Mouse (Mus musculus): Measurements from ENCODE around the gene Fhod1.

Gene Fhod1

DNA sequence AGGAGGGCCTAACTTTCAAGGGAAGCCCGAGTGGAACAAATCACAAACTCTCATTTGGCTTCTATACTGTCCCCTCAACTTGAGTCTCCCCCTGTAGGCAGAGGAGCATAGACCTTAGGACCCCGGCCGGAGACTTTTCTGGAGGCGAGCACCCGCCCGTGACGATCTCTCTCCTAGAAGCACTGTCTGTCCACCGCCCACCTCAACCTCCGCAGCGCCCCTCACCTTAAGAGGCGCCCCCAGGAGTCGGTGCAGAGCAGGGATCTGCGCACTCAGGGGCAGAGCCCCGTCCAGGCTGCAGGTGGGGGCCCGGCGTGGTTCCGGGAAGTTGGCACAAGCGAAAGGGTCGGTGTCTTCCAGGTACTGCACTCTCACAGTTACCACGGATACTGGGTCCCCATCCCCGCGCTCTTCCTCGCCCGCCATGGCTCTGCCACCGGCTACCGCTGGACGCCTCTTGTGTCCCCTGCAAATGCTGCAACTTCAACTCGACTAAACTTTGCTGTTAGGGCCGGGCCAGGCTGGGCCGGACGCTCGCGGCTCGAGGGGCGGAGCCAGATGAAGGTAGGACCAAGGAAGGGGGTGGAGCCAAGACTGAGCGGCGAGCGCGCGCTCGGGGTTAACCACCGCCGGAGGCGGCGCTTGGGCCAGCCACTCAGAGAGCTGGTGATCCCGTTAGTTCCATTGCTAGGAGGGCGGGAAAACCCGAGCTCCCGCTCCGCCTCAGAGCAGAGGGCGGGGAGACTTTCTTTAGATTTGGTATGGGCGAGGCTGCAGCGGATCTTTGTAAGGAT, at the start of gene Fhod1:
Gene Fhod1 (minus strand): TSS at position 526 of the 794 bp plus-strand sequence.
- peak; percentile 81 to 87 for DNase-seq (ENCODE audit: low spot score in 2 of 2)

GRCm38 (mm10) chr8:105393915-105394314, 46.2 kb upstream of the Fhod1 start:
- DNase-seq (ENCODE audit: low spot score in 2 of 2) = no peak

GRCm38 (mm10) chr8:105393089-105393787, 45.5 kb upstream of the Fhod1 start:
- no peak for DNase-seq (ENCODE audit: low spot score in 2 of 2)

GRCm38 (mm10) chr8:105389096-105389495, 41.3 kb upstream of the Fhod1 start:
- no peak for DNase-seq (ENCODE audit: low spot score in 2 of 2)

DNA sequence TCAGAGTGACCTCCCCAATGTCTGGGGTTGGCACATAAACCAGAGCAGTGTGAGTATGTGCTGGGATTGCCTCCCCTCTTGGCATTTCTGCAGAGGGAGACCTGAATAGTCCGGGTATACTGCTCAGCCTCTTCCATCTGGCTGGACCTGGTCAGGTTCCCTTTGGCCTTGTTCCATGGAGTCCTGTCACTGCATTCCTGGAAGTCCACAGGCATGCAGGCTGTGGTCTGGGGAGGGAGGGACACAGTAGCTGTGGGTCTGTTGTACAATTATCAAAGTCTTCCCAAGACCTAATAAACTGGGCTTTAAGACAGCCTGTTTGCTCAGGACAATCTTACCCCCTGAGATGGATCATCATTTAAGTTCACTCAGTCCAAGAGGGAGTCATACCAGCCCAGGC, 39.4 kb upstream of the Fhod1 start:
- DNase-seq (ENCODE audit: low spot score in 2 of 2) = no peak

DNA sequence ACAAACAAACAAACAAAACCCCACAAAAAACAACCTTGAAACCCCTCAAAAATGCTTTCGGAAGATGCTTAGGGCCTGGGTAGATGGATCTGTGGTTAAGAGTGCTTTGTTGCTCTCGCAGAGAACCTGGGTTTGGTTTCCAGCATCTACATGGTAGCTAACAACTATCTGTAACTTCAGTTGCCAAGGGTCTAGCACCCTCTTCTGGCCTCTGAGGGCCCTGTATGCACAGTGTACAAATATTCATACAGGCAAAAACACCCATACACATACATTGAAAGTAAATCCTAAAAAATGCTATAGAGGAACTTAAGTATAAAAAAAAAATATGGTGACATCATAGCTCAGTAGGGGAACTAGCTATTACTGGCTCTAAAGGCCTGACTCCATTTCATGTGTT, 36.3 kb upstream of the Fhod1 start:
- DNase-seq (ENCODE audit: low spot score in 2 of 2) = no peak

- no peak for DNase-seq (ENCODE audit: low spot score in 2 of 2)
Measured at GRCm38 (mm10) chr8:105380308-105380707, 32.6 kb upstream of the Fhod1 start.

DNA sequence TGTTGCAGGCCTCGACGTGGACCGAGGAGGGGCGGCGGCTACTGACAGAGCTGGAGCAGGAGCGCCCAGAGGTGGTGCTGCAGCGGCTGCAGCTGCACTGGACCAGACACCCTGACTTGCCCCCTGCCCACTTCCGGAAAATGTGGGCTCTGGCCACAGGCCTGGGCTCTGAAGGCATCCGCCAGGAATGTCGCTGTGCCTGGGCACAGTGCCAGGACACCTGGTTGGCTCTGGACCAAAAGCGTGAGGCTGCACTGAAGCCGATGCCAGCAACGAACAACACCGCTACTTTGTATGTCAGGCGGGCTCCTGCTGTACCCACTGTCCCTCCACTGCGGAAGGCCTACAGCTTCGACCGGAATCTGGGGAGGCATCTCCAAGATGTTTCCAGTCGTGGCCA, 30.9 kb upstream of the Fhod1 start:
- DNase-seq (ENCODE audit: low spot score in 2 of 2) = peak in 1 of 2 experiments; percentile 12

DNA sequence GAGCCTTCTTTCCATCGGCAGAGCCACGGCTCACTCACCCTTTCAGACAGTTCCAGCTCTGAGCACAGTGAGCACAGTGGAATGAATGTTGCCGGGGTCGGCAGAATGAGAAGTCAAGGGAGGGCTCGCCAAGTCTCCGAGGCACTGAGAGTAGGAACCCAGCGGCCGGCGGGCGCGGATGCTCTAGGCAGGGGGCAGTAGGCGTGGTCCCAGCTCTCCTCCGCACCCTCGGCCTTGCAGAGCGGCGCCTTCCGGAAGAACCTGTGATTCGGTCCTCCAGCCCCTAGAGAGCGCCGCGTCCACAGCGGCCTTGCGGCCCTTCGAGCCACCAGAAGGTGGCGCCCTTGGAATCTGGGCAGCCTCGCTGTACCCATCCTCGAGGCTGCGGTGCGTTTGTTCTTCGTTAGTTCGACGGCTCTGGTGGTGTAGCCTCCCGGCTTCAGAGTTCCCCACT, 26.8 kb upstream of the Fhod1 start:
- DNase-seq (ENCODE audit: low spot score in 2 of 2) = no peak

DNA sequence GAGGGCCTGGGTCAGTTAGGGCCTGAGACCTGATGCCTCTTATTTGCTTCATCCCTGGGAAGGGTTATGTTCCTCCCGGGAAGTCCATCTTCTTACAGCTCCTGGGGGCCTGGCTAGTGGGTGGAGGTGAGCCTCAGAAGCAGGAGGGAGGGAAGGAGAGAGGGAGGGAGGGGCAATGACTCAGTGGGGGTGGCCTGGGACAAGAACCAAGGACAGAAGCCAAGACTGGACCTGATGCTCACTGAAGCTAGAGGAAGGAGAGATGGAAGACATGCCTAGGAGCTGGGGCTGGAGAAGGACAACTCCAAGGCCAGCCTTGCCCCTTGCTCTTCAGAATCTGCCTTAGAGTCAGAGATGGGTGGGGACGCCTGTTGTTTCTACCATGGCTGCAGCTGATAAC, 25.3 kb upstream of the Fhod1 start, which contains the start of gene Plekhg4:
Gene Plekhg4 (plus strand): TSS at position 243 of the 400 bp plus-strand sequence.
- DNase-seq (ENCODE audit: low spot score in 2 of 2) = no peak

- no peak for DNase-seq (ENCODE audit: low spot score in 2 of 2)
Measured at GRCm38 (mm10) chr8:105372473-105372872, 24.7 kb upstream of the Fhod1 start.

DNA sequence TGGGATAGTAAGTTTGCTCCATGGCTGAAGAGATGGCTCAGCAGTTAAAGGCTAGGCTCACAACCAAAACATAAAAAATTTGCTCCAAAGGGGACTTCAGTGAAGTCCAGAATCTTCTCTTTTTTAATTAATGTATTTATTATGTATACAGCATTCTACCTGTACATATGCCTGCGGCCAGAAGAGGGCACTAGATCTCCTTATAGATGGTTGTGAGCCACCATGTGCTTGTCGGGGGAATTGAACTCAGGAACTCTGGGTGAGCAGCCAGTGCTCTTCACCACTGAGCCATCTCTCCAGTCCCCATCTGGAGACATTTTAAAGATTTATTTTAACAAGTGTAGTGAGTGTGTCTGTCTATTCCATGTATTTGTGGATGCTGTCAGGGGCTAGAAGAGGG, 19.4 kb upstream of the Fhod1 start:
- no peak for DNase-seq (ENCODE audit: low spot score in 2 of 2)

DNA sequence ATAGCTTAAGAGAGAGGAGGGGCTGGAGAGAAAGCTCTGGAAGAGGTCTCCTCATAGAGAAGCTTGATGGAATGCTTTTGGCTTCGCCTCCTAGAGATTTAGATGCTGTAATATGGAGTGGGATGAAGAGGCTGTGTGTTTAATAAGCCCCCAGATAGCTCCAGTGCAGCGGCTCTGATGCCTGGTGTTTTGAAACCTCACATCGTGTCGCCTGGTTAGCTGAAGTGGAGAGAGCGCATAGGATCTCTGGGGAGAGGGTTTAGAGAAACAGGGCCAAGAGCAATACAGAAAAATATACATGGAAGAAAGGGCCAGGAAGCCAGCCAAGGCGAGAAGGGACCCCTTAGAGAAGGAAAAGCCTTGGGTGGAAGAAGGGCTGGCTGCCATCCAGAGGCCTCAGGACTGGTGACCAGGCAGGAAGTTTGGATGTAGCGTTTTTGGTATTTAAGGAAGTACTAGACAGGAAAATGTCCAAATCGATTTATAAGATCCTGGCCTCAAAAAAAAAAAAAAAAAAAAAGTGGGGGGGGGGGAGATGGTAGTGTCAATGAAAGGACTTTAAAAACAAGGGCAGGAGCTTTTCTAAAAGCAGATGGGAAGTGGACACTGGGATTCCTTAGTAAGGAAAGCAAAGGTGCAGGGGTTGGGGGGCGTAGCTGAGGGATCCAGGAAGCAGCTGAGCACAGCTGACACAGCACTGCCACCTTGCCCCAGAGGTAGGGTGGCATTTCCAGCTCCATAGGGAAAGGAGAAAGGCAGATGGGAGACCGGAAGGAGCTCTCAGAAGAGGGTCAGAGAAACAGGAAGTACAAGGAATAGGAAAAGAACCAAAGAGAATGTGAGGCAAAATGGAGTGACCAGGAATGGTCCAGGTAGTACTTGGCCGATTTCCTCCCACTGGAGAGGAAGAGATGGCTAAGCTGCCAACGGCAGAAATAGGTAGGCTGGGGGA, 14.3 kb upstream of the Fhod1 start:
- DNase-seq (ENCODE audit: low spot score in 2 of 2) = no peak

DNA sequence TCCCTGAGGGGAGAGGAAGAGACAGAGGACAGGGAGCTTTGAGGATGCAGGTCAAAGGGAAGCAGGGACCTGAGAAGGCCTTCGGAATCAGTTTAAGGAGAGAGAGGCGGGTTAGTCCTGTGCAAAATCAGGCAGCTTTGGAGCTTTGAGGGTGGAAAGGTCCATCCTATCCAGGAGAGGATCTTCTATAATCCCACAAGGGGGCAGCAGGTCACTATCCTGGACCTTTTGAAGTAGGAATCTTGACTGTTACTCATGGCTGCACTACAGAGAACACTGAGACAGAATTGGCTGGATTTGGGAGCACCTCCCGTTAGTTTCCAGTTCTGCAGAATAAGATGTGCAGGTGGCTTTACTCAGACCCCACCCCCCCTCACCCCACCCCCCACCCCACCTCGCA, 11.9 kb upstream of the Fhod1 start:
- DNase-seq (ENCODE audit: low spot score in 2 of 2) = no peak

GRCm38 (mm10) chr8:105359208-105359607, 11.5 kb upstream of the Fhod1 start:
- no peak for DNase-seq (ENCODE audit: low spot score in 2 of 2)

DNA sequence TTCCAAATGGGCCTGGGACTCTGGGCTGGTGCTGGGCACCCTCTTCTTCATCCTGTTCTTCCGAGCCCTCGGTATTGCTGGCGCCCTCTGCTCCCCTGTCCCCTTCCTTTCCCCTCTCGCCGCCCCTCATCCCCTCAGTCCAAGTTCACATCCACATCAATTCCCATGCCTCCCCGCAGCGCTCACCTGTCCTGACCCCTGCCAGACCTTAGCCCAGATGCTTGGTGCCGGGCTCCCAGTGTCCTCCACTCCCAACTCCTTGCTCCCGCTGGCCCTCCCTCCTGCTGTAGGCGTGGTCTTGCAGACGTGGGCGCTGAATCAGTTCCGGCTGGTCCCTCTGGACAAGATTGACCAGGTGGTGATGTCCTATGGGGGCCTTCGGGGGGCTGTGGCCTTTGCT, 8.9 kb upstream of the Fhod1 start:
- DNase-seq (ENCODE audit: low spot score in 2 of 2) = no peak

- DNase-seq (ENCODE audit: low spot score in 2 of 2) = no peak
Measured at GRCm38 (mm10) chr8:105355179-105356024, 7.6 kb upstream of the Fhod1 start.

GRCm38 (mm10) chr8:105354549-105354948, 6.8 kb upstream of the Fhod1 start:
- no peak for DNase-seq (ENCODE audit: low spot score in 2 of 2)

DNA sequence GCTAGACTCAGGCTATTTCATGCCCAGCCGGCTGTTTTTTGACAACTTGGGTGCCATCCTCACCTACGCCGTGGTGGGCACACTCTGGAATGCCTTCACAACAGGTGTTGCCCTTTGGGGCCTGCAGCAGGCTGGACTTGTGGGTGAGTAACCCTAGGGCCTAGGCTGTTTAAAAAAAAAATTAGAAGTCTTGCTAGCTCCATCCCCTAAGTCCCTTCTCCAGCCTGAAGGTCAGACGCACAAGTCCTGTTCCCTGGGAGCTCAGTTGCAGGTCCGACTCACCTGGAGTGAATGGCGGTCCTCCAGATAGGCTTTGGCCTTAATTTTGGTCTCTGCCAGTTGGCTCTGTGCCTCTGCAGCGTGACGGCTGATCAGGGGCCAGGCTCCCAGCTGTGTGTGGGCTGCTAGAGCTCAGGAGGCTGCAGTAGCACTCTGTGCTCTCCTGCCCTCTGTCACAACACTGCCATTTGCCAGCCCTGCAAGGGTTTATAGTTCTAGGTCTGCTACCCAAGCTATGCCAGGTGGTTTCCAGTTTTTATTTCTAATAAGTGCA, 5.9 kb upstream of the Fhod1 start:
- DNase-seq (ENCODE audit: low spot score in 2 of 2) = no peak

- DNase-seq (ENCODE audit: low spot score in 2 of 2) = peak; percentile 10 to 36
Measured at GRCm38 (mm10) chr8:105350186-105350585, 2.4 kb upstream of the Fhod1 start.

Data from frontal cortex, postnatal 36 days (tissue).